Mouse (Mus musculus) megakaryocyte progenitor cell, adult 5-6 weeks (primary cell): ENCODE measurements around the gene 4931429L15Rik. TPM values are rescaled to one million over a fixed set of nuclear protein-coding genes. Genes with fewer than 3 reads are reported as not detected.

Experiments
- ATAC-seq: replicated peaks from 2 replicates; pipeline ENCODE4 v1.8.0; 2016; ENCODE audit warnings: mild to moderate bottlenecking, moderate TSS enrichment, inconsistent platforms; ENCODE audit not compliant: poor library complexity
- total RNA-seq, 2 experiments: library from RNA; stranded (forward) in 1 of 2; stranded (reverse) in 1 of 2; fragments of 157-497, 149-512 nt in 1 of 2; fragments of 200-1000 nt in 1 of 2; gene quantifications; 2 replicates each; pipeline versions ENCODE4 v1.2.3 to v1.2.4; 2015 to 2017

The 4931429L15Rik gene
- total RNA-seq, 2 experiments from 2014 or later: not detected

DNA sequence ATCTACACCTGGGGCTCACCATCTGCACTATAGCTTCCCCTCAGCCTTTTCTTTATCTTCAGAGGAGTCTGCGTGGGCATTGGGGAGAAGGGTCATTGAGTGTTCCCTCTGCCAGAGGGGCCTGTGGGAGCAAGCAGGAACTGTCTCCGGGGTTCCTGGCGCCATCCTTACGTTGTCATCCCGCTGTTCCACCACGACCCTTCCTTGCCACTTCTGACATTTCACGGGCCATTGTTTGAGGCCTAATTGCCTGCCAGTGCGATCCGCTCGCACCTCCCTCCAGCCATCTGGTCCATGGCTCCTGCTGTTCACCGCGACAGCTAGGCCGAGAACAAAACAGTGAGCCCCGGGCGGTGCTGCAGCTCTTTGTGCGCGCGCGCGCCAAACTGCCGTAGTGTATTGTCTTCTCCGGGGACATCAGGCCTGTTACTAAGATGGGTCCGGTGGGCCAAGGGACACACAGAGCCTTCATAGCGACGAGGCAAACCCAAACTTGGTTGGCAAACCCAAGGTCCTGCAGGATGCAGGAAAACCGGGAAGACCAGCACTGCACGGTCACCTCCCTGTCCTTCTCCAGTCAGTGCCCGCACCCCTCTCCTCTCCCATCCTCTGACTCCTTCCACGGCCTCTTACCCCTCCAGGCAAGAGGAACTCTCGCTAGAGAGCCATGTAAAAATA, 8.9 kb upstream of the 4931429L15Rik start:
- ATAC-seq: no peak

DNA sequence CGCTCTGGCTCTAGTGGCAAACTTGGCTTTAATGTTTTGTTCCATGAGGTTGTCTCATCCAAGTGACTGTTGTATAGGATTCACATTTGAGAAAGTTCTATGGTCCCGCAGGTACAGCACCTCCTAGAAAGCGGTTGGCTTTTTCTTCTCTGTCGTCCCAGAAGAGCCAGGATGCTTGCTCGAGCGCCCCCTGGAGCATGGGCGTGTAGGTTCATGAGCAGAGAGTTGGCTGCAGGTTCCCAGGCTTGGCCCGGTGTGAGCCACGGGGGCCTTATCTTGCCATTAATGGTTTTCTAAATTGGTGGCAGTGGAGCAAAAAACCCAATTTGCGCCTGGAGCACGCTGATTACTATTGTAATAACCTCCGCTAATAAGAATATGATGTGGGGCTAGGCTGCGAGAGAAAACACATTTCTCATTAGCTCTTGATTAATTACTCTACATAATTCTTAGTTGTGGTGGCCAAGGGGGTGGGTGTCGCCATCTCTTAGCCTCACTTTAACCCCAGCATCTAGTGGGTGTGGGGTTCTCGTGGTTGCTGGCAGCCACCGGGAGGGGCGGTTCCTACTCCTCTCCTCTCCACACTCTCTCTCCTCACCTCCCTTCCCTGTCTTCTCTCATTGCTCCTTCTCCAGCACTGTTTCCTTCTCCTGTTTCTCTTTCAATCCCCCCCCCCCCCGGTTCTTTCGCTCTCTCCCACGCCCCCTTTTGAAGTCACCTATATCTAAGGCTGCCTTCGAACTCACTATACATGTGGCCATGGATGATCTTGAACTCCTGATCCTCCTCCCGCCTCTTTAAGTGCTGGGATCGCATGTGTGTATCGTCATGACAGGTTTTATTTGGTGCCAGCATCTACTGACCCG, 8.2 kb upstream of the 4931429L15Rik start:
- peak; percentile 52 for ATAC-seq

DNA sequence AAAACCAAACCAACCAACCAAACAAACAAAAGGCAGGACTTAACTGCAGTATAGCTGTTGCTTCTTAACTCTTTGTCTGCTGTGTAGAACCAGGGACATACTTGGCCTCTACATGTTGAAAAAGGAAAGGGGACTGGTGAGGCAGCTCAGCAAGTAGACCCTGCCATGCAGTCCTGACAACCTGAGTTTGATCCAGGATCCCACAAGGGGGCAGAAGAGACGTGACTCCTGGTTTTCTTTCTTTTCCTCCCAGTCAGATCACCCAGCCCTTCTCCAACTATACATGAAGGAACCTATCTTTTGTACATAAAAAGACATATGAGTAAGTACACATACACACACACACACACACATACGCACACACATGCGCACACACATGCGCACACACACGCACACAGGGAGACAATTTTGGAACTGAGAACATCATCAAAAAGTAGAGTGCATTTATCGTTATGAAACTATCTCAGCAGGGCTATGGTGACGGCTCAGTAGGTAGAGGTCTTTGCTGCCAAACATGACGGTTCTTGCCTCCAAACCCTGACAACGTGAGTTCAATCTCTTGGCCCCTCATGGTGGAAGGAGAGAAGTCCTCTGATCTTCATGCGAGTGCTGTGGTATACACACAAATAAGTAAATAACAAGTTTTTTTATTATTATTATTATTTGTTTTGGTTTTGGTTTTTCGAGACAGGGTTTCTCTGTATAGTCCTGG, 7.1 kb upstream of the 4931429L15Rik start:
- ATAC-seq: no peak

DNA sequence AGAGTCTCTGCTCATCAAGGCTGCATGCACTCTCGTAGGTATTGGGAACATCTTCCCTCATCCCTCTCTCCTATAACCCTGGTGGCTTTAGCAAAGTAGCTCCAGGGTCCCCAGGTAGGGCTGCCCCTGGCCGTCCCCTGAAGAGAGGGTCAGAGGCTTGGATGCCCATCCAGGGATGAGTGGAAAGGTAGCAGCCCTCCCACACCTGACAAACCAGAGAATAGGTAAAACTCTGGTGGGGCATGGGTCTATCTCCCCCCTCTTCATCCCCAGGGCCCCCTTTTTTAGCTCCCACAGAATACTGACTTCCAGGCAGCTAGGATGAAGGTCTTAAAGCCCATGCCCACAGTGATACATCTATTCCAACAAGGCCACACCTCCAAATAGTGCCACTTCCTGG, 675 bp upstream of the 4931429L15Rik start:
- ATAC-seq: no peak

DNA sequence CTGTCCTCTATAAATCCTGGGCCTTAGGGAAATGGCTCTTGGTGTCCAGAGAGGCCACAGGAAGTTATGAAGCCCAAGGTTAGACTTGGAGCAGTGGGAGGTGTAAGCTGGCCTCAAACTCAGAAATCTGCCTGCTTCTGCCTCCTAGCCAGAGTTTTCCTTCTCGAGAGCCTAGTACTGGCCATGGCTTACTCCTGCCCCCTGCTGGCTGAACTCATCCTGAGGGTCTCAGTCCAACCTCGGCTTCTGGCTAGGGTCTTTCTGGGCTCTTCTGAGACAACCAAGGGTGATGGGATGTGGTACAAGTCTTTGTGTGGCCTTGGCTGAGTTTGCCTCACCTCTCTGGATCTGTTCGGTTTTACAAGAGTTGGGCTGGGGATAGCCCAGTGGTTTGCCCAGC, 1.8 kb downstream of the 4931429L15Rik start:
- no peak for ATAC-seq

DNA sequence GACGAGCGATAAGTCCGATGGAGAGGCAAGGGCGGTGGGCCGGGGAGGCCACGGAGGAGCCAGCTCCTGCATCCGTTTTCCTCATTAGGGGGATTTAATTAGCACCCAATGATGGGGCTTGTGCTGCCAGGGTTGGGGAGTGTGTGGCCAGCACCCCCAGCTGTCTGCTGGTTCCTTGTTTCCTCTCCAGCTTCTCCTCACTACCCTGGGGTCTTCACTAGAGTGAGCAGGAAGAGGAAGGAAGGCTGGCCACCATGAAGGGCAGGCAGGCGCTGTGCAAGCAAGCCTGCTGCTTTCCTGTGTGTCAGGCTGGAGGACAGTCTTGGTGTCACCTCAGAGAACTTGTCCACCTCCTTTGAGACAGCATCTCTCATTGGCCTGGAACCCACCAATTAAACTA, 2.9 kb downstream of the 4931429L15Rik start:
- no peak for ATAC-seq

DNA sequence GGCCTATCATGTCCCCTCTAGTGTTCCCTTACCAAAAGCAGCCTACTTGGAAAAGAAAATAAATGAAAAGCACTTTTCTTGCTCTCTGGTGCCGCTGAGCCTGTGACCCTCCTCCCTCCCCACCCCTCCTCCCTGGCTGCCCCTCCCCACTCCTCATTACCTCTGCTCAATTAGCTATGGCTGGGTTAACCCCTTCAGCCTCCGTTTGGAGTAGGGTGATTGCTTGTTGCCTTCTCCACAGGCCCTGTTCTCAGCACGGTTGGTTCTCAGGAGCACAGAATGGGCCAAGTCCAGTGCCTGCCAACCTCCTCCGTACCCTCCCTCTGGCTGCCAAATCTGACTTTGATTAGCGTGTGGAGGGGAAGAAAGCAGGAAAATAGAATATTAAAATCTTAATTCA, 3.4 kb downstream of the 4931429L15Rik start:
- ATAC-seq: no peak

DNA sequence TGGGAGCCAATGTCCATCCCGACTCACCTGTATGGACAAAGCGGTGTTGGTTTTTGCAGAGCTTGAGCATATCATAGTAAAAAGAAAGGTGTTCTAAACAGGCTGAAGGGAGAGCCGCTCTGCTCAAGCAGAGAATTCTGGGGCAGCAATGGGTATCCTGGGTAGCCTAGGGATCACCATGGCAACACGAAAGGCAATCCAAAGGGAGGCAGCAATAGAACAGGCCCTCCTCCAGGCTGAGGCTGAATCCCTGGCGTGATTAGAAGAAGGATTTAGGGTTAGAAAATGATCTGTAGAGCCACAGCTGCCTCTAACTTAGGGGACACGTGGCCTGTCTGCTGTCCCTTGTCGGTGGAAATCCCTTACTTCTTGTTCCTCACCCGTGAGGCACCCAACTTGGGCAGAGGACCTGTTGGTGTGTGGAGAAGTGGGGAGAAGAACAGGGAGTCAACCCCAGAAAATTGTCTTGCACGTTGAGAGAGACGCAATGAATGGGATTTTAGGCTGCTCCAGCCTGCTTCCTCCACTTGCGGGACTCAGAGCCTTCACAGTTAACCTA, 3.9 kb downstream of the 4931429L15Rik start:
- no peak for ATAC-seq

DNA sequence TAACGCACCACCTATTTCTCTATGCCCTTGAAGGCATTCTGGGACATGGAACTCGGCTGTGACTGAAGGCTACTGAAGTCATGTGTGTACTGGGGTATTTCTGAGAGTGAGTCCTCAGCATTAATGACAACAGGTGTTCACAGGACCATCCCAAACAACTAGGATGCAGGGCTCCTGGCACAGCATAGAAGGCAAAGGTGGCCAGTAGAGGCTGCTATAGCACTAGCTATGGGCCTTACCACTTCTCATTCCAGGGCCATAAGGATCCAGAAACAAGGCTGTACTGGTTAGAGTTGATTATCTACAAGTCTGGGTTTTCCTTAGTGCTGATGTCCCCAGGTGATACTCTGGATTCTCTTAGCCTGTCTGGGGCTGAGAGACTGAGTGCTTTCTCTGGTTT, 4.9 kb downstream of the 4931429L15Rik start:
- no peak for ATAC-seq

DNA sequence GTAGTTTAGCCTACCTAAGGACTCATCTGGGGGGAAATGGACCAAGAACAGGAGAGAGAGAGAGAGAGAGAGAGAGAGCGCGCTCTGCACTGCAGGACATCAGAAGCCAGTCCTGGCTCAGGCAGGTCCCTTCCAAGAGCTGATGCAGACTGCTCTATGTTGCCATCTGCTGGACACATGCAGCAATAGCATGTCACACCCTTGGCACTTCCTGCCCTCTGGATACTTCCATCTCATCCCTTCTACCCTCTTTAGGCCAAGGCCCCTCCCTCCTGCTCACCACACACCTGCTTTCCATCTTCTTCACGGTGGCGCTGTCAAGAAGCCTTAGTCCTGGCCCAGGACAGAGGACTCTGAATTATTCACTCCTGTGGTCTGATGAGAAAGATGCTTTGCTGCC, 5.3 kb downstream of the 4931429L15Rik start:
- peak; percentile 98 for ATAC-seq

DNA sequence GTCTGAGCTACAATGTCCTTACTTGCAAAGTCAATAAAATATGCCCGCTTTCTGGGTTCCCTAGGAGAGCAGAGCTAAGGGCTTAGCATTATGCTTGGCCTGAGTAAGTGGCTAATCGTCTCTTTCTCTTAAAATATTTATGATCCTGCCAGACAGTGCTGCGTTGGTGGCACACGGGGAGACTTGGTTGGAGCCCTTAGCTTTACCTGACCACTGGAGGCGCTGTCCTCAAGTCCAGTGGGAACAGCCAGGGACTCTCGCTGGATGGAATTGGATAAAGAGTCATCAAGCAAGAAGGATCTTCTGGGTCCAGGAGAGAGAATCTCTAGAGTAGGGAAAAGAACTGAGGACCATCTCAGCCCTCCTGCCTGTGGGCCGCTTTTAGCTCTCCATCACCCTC, 10.7 kb downstream of the 4931429L15Rik start:
- no peak for ATAC-seq

DNA sequence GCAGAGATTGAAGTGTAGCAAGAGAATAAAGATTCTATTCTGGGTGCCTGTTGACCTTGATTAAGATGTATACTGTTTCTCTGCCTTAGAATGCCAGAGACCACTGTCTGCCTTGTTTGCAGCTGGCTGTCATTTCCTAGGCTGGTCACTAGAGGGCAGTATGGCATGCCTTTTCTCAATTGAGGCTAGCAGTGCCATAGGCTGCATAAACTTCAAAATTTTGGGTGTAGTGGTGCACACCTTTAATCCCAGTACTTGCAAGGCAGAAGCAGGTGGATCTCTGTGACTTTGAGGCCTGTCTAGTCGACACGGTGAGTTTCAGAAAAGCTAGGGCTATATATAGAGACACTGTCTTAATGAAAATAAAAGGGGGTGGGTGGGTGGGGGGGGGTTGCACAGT, 17.6 kb downstream of the 4931429L15Rik start:
- ATAC-seq: peak; percentile 86

DNA sequence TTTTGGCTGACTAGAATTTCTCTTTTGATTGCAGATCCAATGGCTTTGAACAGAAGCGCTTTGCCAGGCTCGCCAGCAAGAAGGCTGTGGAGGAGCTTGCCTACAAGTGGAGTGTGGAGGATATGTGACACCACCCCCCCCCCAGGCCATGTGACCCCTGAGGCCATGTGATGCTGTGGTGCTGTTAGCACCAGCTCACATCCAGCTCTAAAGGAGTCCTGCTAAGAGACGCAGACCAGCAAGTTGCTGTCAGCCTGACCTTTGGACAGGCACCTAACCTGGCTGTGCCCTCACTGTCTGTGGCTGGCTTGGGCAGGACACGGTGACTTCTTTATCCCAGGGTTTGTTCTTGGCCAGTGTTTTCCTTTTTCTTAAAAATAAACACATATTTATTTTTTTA, 21.4 kb downstream of the 4931429L15Rik start:
- no peak for ATAC-seq

DNA sequence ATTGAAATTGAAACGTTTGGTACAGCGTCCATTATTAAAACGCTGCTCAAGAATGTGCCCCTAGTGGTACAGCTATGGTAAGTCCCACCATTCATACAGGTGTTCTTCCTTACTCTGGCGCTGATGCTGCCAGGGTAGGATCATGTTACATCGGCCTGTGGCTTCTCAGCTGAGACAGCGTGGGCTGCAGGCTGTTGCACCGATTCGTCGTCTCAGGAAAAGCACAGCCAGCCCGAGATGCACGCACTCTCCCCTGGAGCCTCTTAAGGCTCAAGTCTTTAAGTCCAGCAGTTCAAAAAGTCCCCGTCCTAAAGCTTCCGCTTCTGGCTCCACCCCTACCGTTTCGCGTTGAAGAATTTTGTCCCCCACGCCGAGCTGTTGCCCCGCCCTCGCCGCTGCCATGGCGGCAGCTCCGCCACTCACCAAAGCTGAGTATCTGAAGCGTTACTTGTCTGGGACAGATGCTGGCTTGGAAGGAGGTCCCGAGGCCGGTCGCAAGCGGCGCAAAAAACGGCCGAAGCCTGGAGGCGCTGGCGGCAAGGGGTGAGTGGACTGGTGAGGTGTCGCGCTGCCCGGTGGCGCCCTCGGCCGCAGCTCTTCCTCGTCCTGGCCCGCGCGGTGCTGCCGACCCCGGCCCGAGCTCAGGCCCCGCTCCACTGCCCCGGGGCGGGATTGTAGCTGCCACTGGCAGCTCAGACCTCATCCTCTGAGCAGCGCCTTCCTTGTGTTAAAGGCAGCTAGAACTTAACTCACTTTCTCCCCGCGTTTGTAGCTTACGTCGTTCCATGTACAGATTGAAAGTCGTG, 37.0 kb downstream of the 4931429L15Rik start, which contains the start of gene Bud13:
TSS of gene Bud13 (plus strand) at position 378 of the 806 bp plus-strand sequence.
- peak; percentile 96 for ATAC-seq

DNA sequence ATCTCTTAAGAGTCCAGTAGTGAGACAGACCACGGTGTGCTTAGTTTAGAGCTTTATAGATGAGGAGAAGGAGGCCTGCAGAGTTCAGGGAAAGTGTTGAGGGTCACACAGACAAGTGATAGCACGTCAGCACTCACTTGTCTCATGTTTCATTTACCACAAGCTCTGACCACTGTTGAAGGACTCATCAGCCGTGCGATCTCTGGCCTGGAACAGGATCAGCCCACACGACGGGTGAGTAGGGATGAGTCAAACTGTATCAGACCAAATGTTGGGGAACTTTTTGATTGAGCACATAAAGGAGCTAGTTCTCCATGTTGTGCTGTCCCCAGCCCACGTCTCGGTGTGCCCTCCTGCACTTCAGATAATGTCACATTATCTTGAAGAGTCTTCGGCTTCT, 45.3 kb downstream of the 4931429L15Rik start:
- no peak for ATAC-seq

DNA sequence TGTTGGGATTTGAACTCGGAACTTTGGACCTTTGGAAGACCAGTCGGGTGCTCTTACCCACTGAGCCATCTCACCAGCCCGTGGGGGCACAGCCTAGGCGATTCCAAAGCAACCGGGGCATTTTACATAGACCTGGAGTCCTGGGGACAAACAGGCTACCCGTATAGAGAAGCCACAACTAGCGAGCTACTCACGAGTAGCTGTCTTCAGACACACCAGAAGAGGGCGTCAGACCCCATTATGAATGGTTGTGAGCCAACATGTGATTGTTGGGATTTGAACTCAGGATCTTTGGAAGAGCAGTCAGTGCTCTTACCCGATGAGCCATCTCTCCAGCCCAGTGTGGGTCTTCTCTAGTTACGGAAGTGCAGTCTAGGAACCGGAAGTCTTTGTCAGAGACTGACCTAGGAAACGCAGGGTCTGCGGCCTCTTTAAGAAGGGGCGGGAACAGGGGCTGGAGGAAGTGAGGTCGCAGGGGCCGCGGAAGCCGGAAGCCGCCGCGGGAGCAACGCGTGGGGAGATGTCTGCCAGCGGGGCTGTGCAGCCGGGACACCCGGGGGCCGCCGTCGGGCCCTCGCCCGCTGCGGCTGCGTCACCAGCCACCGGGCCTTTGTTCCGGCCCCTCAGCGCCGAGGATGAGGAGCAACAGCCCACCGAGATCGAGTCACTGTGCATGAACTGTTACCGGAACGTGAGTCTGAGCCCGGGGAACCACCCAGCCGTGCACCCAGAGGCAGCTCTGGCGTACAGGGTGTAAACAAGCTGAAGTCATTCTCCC, 46.9 kb downstream of the 4931429L15Rik start, which contains the start of gene Zpr1:
TSS of gene Zpr1 (plus strand) at position 388 of the 778 bp plus-strand sequence.
- peak; percentile 97 for ATAC-seq

DNA sequence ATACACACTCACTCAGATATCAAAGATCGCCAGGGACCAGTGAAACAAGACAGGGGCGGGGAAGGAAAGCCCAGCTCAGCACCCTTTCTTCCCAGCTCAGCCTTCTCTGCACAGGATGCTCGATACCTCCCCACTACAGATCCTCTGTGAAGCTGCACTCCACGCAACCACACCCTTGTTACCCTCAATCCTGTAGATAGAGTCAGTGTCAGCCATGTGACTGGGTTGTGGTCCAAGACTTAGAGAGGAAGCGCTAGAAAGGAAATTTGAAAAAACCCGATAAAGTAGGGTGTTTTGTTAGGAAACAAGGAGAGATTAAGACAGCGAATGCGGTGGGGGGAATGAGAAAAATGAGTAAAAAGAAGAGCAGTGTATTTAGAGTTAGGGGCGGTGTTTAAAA, 47.7 kb downstream of the 4931429L15Rik start:
- peak; percentile 40 for ATAC-seq

DNA sequence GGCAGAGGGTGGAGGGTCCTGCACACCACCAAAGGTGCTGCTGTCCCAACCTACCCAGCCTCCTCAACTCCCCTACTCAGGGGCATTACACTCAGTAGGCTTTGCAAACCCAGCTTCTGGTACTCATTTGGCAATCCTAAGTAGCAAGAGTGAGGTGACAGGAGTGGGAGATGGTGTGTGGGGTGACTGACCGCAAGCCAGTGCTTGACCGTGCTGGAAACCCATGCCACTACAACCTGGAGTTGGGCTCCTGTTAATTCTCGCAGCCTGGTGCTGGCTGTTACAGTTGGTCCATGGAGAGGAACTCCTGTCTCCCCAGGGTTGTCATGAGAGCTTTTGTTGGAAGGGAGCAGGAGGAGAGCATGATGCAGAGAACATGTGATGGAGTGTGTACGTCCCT, 49.0 kb downstream of the 4931429L15Rik start:
- no peak for ATAC-seq

DNA sequence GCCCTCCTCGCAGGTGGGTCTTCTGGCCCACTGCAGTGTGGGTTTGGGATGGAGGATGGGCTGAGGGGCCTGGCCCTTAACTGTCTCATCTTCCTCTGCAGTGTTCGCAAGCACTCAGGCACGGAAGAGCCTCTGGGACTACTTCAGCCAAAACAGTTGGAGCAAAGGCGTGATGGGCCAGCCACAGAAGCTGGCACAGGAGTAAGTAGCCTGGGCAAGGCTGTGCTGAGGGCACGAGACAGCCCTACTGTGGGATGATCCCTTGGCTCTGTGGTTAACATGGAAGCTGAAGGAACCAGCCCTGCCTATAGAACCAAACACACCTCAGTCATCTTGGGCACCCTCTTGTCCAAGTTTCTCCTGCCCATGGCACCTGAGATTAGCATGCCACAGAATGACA, 50.7 kb downstream of the 4931429L15Rik start:
- ATAC-seq: no peak
